Mouse (Mus musculus) kidney, embryonic 15.5 days (tissue): ENCODE data around the gene Exosc10. TPM values are rescaled to one million over a fixed set of nuclear protein-coding genes. Genes with fewer than 3 reads are reported as not detected.
A peak's percentile ranks its signal among the peaks of the same experiment; 100 is the strongest.

Experiments used
- ATAC-seq: fragments of 200-750 bp; cut with Nextera tagmentation; replicated peaks from 2 replicates; pipeline ENCODE4 v1.8.0; 2017; ENCODE audit warnings: moderate TSS enrichment; ENCODE audit not compliant: low FRiP score
- H3K27ac ChIP-seq: fragments of 300-500 bp; sonication (generic); 2 replicates; pipeline ENCODE4 v1.5.1; 2015; ENCODE audit warnings: mild to moderate bottlenecking, inconsistent platforms
- H3K27me3 ChIP-seq: fragments of 300-500 bp; sonication (generic); 2 replicates; pipeline ENCODE4 v1.6.1; 2015; ENCODE audit warnings: inconsistent platforms
- H3K36me3 ChIP-seq: fragments of 300-500 bp; sonication (generic); 2 replicates; pipeline ENCODE4 v1.6.1; 2015; ENCODE audit warnings: inconsistent platforms
- H3K4me1 ChIP-seq: fragments of 300-500 bp; sonication (generic); 2 replicates; pipeline ENCODE4 v1.6.1; 2015; ENCODE audit warnings: inconsistent platforms
- H3K4me2 ChIP-seq: fragments of 300-500 bp; sonication (generic); 2 replicates; pipeline ENCODE4 v1.6.1; 2015; ENCODE audit warnings: moderate library complexity, mild to moderate bottlenecking, inconsistent platforms
- H3K4me3 ChIP-seq: fragments of 300-500 bp; sonication (generic); replicated peaks from 2 replicates; pipeline ENCODE4 v1.5.1; 2015; ENCODE audit warnings: mild to moderate bottlenecking, inconsistent platforms
- H3K9ac ChIP-seq: fragments of 300-500 bp; sonication (generic); 2 replicates; pipeline ENCODE4 v1.6.1; 2015; ENCODE audit warnings: mild to moderate bottlenecking, inconsistent platforms
- H3K9me3 ChIP-seq: fragments of 300-500 bp; sonication (generic); replicated peaks from 2 replicates; pipeline ENCODE4 v1.6.1; 2016; ENCODE audit warnings: inconsistent platforms
- WGBS: fragments of 180-500 bp; shearing (Covaris S2); methylation state at CpG from one replicate; pipeline ENCODE4 v1.1.7; 2015; ENCODE audit warnings: mixed read lengths; 5-methylcytosine and 5-hydroxymethylcytosine counted together
- polyA plus RNA-seq: library from polyadenylated mRNA; unstranded; fragments of >200 nt; fragmentation: Nextera tagmentation; extraction: Ambion mirVana; gene quantifications from 2 replicates; pipeline ENCODE4 v1.2.1, GENCODE M21; 2015

The Exosc10 gene
- polyA plus RNA-seq, 1 experiment from 2014 or later = 98.3 TPM

DNA sequence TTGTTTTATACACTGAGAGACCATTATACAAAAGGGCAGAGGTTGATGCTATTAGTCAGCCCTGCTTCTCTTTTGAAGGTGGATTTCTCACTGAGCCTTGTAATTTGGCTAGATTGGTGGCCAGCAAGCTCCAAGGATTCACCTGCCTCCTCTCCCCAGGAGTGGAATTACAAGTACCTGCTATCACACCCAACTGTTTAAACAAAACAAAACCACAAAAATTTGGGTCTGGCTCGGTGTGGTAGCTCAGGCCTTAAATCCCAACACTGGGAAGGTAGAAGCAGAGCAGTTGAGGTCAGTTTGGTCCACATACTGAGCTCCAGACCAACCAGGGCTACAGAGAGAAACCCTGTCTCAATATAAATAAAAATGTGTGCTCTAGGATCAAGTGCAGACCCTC lies 61.6 kb downstream of the Exosc10 start:
- Histone ChIP-seq H3K27me3 (no peaks in the 10 kb centered on the region), H3K4me3 (no peak overlapping the region), H3K9ac (no peak overlapping the region), H3K36me3 (peaks cover 95% of the 10 kb centered on the region), H3K4me2 (no peak overlapping the region), H3K9me3 (no peaks in the 10 kb centered on the region), H3K27ac (no peak overlapping the region), H3K4me1 (peaks cover 29% of the 10 kb centered on the region)
- ATAC-seq = no peak
- WGBS = 71% methylated on average over 1 of the region's 1 CpGs

DNA sequence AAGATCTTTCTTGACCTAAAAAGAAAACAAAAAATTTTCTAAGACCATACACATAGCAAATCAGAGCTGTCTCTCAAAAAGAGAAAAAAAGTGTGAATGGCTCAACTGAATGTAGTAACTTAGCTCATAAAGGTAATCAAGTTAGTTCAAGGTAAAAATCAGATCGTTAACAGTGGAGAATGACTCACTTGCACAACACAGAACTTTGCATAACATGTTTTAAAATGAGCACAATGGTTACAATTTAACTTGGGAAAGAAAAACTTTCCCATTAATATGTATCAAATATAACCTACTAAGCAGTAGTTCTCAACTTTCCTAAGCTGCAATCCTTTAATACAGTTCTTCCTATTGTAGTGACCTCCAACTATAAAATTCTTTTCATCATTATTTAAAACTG lies 62.5 kb downstream of the Exosc10 start:
- H3K36me3 ChIP-seq = peaks cover 89% of the 10 kb centered on the region
- no peak overlapping the region for H3K27ac ChIP-seq
- H3K9ac ChIP-seq = no peak overlapping the region
- no peak overlapping the region for H3K4me2 ChIP-seq
- ATAC-seq = no peak
- no peak overlapping the region for H3K4me3 ChIP-seq
- H3K9me3 ChIP-seq = no peaks in the 10 kb centered on the region
- peaks cover 33% of the 10 kb centered on the region for H3K4me1 ChIP-seq
- WGBS = 74% methylated on average over 1 of the region's 1 CpGs
- H3K27me3 ChIP-seq = no peaks in the 10 kb centered on the region

- Histone ChIP-seq H3K27me3 (no peaks in the 10 kb centered on the region), H3K36me3 (peaks cover 72% of the 10 kb centered on the region), H3K27ac (no peak overlapping the region), H3K4me2 (no peak overlapping the region), H3K9me3 (no peaks in the 10 kb centered on the region), H3K4me1 (peaks cover 38% of the 10 kb centered on the region), H3K9ac (no peak overlapping the region), H3K4me3 (no peak overlapping the region)
- no peak for ATAC-seq
- WGBS = 93% methylated on average over 4 of the region's 4 CpGs
Observed at GRCm38 (mm10) chr4:148622485-148622884, 64.3 kb downstream of the Exosc10 start.

- Histone ChIP-seq H3K27me3 (no peaks in the 10 kb centered on the region), H3K36me3 (peaks cover 64% of the 10 kb centered on the region), H3K4me2 (no peak overlapping the region; the same call in 1 of the 2 replicates), H3K9ac (no peak overlapping the region), H3K27ac (no peak overlapping the region), H3K4me3 (0 out of 2 replicates have a peak overlapping the region, but pooled peaks have one; percentile 2), H3K4me1 (peaks cover 34% of the 10 kb centered on the region), H3K9me3 (no peaks in the 10 kb centered on the region)
- ATAC-seq = no peak
- WGBS = 86% methylated on average over 4 of the region's 4 CpGs
Observed at GRCm38 (mm10) chr4:148623609-148624008, 65.4 kb downstream of the Exosc10 start.

- 82% methylated on average over 10 of the region's 10 CpGs for WGBS
- peak overlapping the region; percentile 87 for H3K4me3 ChIP-seq
- peaks cover 34% of the 10 kb centered on the region for H3K4me1 ChIP-seq
- no peaks in the 10 kb centered on the region for H3K27me3 ChIP-seq
- peaks cover 50% of the 10 kb centered on the region for H3K36me3 ChIP-seq
- peak overlapping the region; percentile 80 for H3K4me2 ChIP-seq
- no peak overlapping the region for H3K27ac ChIP-seq
- no peak for ATAC-seq
- no peaks in the 10 kb centered on the region for H3K9me3 ChIP-seq
- H3K9ac ChIP-seq = 0 out of 2 replicates have a peak overlapping the region, but pooled peaks have one; percentile 98
Observed at GRCm38 (mm10) chr4:148625010-148625409, 66.8 kb downstream of the Exosc10 start.

GRCm38 (mm10) chr4:148625756-148626622 lies 67.8 kb downstream of the Exosc10 start:
- peak overlapping the region; percentile 96 for H3K27ac ChIP-seq
- H3K36me3 ChIP-seq = peaks cover 42% of the 10 kb centered on the region
- peaks cover 30% of the 10 kb centered on the region for H3K4me1 ChIP-seq
- H3K9me3 ChIP-seq = no peaks in the 10 kb centered on the region
- WGBS = under 1% methylated on average over 57 of the region's 57 CpGs
- ATAC-seq = peak; percentile 75
- no peaks in the 10 kb centered on the region for H3K27me3 ChIP-seq
- H3K9ac ChIP-seq = peak overlapping the region; percentile 98
- peak overlapping the region; percentile 80 for H3K4me2 ChIP-seq
- H3K4me3 ChIP-seq = peak overlapping the region; percentile 87

DNA sequence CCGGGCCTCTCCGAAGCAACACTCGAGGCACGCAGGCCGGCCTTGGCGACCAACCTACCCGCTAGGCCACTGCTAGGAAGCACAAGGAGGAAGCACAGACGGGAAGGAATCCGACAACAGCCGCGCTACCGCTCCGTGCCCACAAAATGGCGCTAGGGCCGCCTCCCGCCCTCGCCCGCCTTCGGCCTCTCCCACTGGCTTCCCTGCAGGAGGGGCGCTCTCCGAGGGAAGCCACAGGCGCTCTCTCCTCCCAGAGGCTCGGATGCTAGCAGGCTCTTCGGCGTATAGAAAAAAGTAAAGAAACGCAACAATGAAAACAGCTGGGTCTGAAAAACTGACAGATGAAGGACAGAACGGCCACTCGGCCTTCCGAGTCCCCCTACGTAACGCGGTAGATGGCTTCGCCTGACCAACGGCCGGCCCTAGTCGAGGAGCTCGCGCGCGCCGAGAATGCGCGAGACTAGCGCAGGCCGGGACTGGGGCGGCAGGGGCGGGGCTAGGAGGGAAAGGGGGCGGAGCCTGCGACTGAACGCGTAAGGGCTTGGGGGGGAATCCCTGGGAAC lies 68.5 kb downstream of the Exosc10 start, which contains the start of gene Tardbp:
Gene Tardbp, minus strand, starts transcription at position 397 of the 563 bp plus-strand sequence.
- Histone ChIP-seq H3K27me3 (no peaks in the 10 kb centered on the region), H3K9ac (peak within 1 kb of the TSS; percentile 98), H3K9me3 (no peaks in the 10 kb centered on the region), H3K36me3 (peaks cover 35% of the 10 kb centered on the region), H3K4me3 (peak within 1 kb of the TSS; percentile 87), H3K4me2 (peak within 1 kb of the TSS; percentile 80), H3K4me1 (peaks cover 30% of the 10 kb centered on the region), H3K27ac (peak within 1 kb of the TSS; percentile 96)
- WGBS = under 1% methylated on average over 50 of the region's 51 CpGs
- ATAC-seq = peak; percentile 97

- H3K27me3 ChIP-seq = no peaks in the 10 kb centered on the region
- H3K4me3 ChIP-seq = peak overlapping the region; percentile 87
- no peak overlapping the region for H3K9ac ChIP-seq
- H3K4me2 ChIP-seq = peak overlapping the region; percentile 80
- ATAC-seq = peak; percentile 5; the same call in 1 of the 2 replicates
- 62% methylated on average over 3 of the region's 3 CpGs for WGBS
- H3K4me1 ChIP-seq = peaks cover 26% of the 10 kb centered on the region
- H3K36me3 ChIP-seq = peaks cover 29% of the 10 kb centered on the region
- H3K27ac ChIP-seq = peak overlapping the region; percentile 96
- H3K9me3 ChIP-seq = no peaks in the 10 kb centered on the region
Observed at GRCm38 (mm10) chr4:148627246-148627645, 69.0 kb downstream of the Exosc10 start.

Other genes starting within 250 kb of the Exosc10 start
- gene Ubiad1, start 113.7 kb upstream of the Exosc10 start, polyA plus RNA-seq = 24.9 and 26.8 TPM in 2 replicates
- gene Mtor, start 109.8 kb upstream of the Exosc10 start, polyA plus RNA-seq = 19.5 and 20.0 TPM in 2 replicates
- 1.4 and 3.8 TPM in 2 replicates for gene Angptl7, start 58.0 kb upstream of the Exosc10 start, polyA plus RNA-seq
- 192 and 209 TPM in 2 replicates for gene Srm, start 33.1 kb downstream of the Exosc10 start, polyA plus RNA-seq
- 0.44 and 0.69 TPM in 2 replicates for gene Masp2, start 44.1 kb downstream of the Exosc10 start, polyA plus RNA-seq
- gene Tardbp, start 68.6 kb downstream of the Exosc10 start, polyA plus RNA-seq = 360 and 392 TPM in 2 replicates
- gene Gm572, start 84.9 kb downstream of the Exosc10 start, polyA plus RNA-seq = not detected in 2 replicates
- 7.1 and 7.3 TPM in 2 replicates for gene Casz1, start 246.0 kb downstream of the Exosc10 start, polyA plus RNA-seq